In genomic region chr11:81263193-81263592, GRCm38 (mm10) we compare ENCODE assay signal across 28 mouse cellular contexts.
A peak's percentile ranks its signal among the peaks of the same experiment; 100 is the strongest.
DNase-seq lines count a peak whose midpoint lies in the region; ATAC-seq lines count a peak whose summit lies in the region.
"Had no signal": no experiment of that assay in that cellular context is flagged by ENCODE, and none has a peak within 500 bp of the region (broad histone marks: within the 10 kb centered on the region; RNA-seq: fewer than 3 reads in every experiment).

No protein-coding gene starts in this region.

- peaks cover 3% of the 10 kb centered on the region; the same call in 1 of the 2 replicates for H3K9me3 ChIP-seq in midbrain, embryonic 15.5 days
- H3K9me3 ChIP-seq: hindbrain, embryonic 15.5 days; kidney, embryonic 15.5 days; neural tube, embryonic 15.5 days had no signal

- WGBS in midbrain, embryonic 15.5 days, result 91% methylated on average over 1 of the region's 1 CpGs

- peak; percentile 11 to 18 for DNase-seq in frontal cortex, postnatal 36 days (ENCODE audit: low spot score in 2 of 2)
- DNase-seq in frontal cortex, postnatal 10 days (ENCODE audit: low spot score in 2 of 2), result no peak
- DNase-seq in right cerebral cortex, postnatal 36 days (ENCODE audit: low spot score in 2 of 2), result peak; percentile 5 to 19
- DNase-seq in right cerebral cortex, postnatal 4 days, result no peak
- peak; percentile 20 for DNase-seq in Muller cell, postnatal 12 days (ENCODE audit: inconsistent ontology term)
- no peak for DNase-seq in kidney, adult 11 months
- DNase-seq: adrenal gland, postnatal 10 days; cerebellum, adult 11 months; cerebellum, adult 9-10 months; cerebellum, postnatal 36 days; heart, postnatal 10 days; kidney, adult 18-20 months; kidney, postnatal 25 days; liver; lung, adult 2 months; lung, postnatal 10 days had no signal

- no peak for ATAC-seq in midbrain, embryonic 15.5 days (replicated peaks)
- ATAC-seq in CD4-positive, CD25-positive, alpha-beta regulatory T cell, adult 4 months, result no peak
- ATAC-seq: forebrain, embryonic 14.5 days; inflammation-experienced regulatory T-cells, adult 6 months; midbrain, embryonic 13.5 days had no signal

- no peaks in the 10 kb centered on the region for H3K36me3 ChIP-seq in midbrain, embryonic 15.5 days (replicated peaks)
- H3K36me3 ChIP-seq: heart, embryonic 13.5 days; hindbrain, embryonic 10.5 days; hindbrain, embryonic 15.5 days; kidney, embryonic 15.5 days; midbrain, embryonic 13.5 days; neural tube, embryonic 15.5 days had no signal

- H3K27me3 ChIP-seq in midbrain, embryonic 15.5 days (replicated peaks), result no peaks in the 10 kb centered on the region
- H3K27me3 ChIP-seq: heart, embryonic 13.5 days; hindbrain, embryonic 15.5 days; kidney, embryonic 15.5 days; midbrain, embryonic 13.5 days; neural tube, embryonic 15.5 days had no signal

- H3K27ac ChIP-seq in midbrain, embryonic 15.5 days, result no peak overlapping the region
- H3K27ac ChIP-seq: heart, embryonic 13.5 days; hindbrain, embryonic 10.5 days; hindbrain, embryonic 15.5 days; kidney, embryonic 15.5 days; liver, embryonic 14.5 days; macrophage; midbrain, embryonic 13.5 days; neural tube, embryonic 15.5 days had no signal

- H3K4me3 ChIP-seq in midbrain, embryonic 15.5 days, result no peak overlapping the region
- H3K4me3 ChIP-seq: heart, embryonic 13.5 days; hindbrain, embryonic 10.5 days; hindbrain, embryonic 15.5 days; kidney, embryonic 15.5 days; midbrain, embryonic 13.5 days; neural tube, embryonic 15.5 days had no signal

- H3K4me1 ChIP-seq in midbrain, embryonic 15.5 days, result no peaks in the 10 kb centered on the region
- H3K4me1 ChIP-seq: heart, embryonic 13.5 days; hindbrain, embryonic 10.5 days; hindbrain, embryonic 15.5 days; kidney, embryonic 15.5 days; midbrain, embryonic 13.5 days; neural tube, embryonic 15.5 days had no signal

- no peak overlapping the region for H3K4me2 ChIP-seq in midbrain, embryonic 15.5 days
- H3K4me2 ChIP-seq: heart, embryonic 13.5 days; hindbrain, embryonic 15.5 days; kidney, embryonic 15.5 days; midbrain, embryonic 13.5 days; neural tube, embryonic 15.5 days had no signal

- H3K9ac ChIP-seq in midbrain, embryonic 15.5 days, result no peak overlapping the region
- H3K9ac ChIP-seq: heart, embryonic 13.5 days; hindbrain, embryonic 15.5 days; kidney, embryonic 15.5 days; liver, embryonic 14.5 days; midbrain, embryonic 13.5 days; neural tube, embryonic 15.5 days had no signal

Comparison
In these comparisons a context has a peak if more than half of its experiments do, and no peak if none do; other contexts are left out.
1. DNase-seq: peak in frontal cortex, postnatal 36 days (2 of 2), right cerebral cortex, postnatal 36 days (2 of 2) and Muller cell, postnatal 12 days (single experiment); none in frontal cortex, postnatal 10 days (0 of 2), right cerebral cortex, postnatal 4 days (single experiment) and kidney, adult 11 months (single experiment).